Mouse (Mus musculus) fibroblast of lung, adult 2 months (primary cell): ENCODE measurements around the gene A730071L15Rik.

ENCODE experiments used
- DNase-seq: peaks from one replicate; pipeline ENCODE4 v3.0.0-alpha.2; 2011; ENCODE audit warnings: low read depth

The A730071L15Rik gene

GRCm38 (mm10) chr11:6199410-6200086 is at the start of gene A730071L15Rik:
A730071L15Rik (plus strand) TSS chr11:6200029.
- DNase-seq: no peak

- DNase-seq: no peak
Observed at GRCm38 (mm10) chr11:6152864-6153263, 47.0 kb upstream of the A730071L15Rik start.

- DNase-seq: no peak
Observed at GRCm38 (mm10) chr11:6154211-6154701, 45.6 kb upstream of the A730071L15Rik start.

- DNase-seq: no peak
Observed at GRCm38 (mm10) chr11:6156651-6157050, 43.2 kb upstream of the A730071L15Rik start.

GRCm38 (mm10) chr11:6157119-6157518 is 42.7 kb upstream of the A730071L15Rik start:
- DNase-seq: no peak

- DNase-seq: no peak
Observed at GRCm38 (mm10) chr11:6158515-6158914, 41.3 kb upstream of the A730071L15Rik start.

- DNase-seq: no peak
Observed at GRCm38 (mm10) chr11:6159704-6160275, 40.0 kb upstream of the A730071L15Rik start.

- DNase-seq: peak; percentile 62
Observed at GRCm38 (mm10) chr11:6160663-6161271, 39.1 kb upstream of the A730071L15Rik start.

GRCm38 (mm10) chr11:6161549-6161948 is 38.3 kb upstream of the A730071L15Rik start:
- DNase-seq: no peak

- DNase-seq: no peak
Observed at GRCm38 (mm10) chr11:6163062-6163461, 36.8 kb upstream of the A730071L15Rik start.

- no peak for DNase-seq
Observed at GRCm38 (mm10) chr11:6163706-6164105, 36.1 kb upstream of the A730071L15Rik start.

GRCm38 (mm10) chr11:6164781-6165180 is 35.0 kb upstream of the A730071L15Rik start:
- DNase-seq: no peak

- no peak for DNase-seq
Observed at GRCm38 (mm10) chr11:6165391-6166081, 34.3 kb upstream of the A730071L15Rik start.

GRCm38 (mm10) chr11:6166351-6166750 is 33.5 kb upstream of the A730071L15Rik start:
- no peak for DNase-seq

GRCm38 (mm10) chr11:6169041-6169663 is 30.7 kb upstream of the A730071L15Rik start:
- DNase-seq: no peak

- no peak for DNase-seq
Observed at GRCm38 (mm10) chr11:6174719-6175118, 25.1 kb upstream of the A730071L15Rik start.

- no peak for DNase-seq
Observed at GRCm38 (mm10) chr11:6175506-6175905, 24.3 kb upstream of the A730071L15Rik start.

- DNase-seq: no peak
Observed at GRCm38 (mm10) chr11:6177781-6178420, 21.9 kb upstream of the A730071L15Rik start.

- no peak for DNase-seq
Observed at GRCm38 (mm10) chr11:6178673-6179166, 21.1 kb upstream of the A730071L15Rik start.

- DNase-seq: no peak
Observed at GRCm38 (mm10) chr11:6179194-6179593, 20.6 kb upstream of the A730071L15Rik start.

- no peak for DNase-seq
Observed at GRCm38 (mm10) chr11:6180811-6181399, 18.9 kb upstream of the A730071L15Rik start.
